Mouse (Mus musculus) limb, embryonic 10.5 days (tissue): ENCODE data around the gene Btk. TPM values are rescaled to one million over a fixed set of nuclear protein-coding genes. Genes with fewer than 3 reads are reported as not detected.

Source experiments
- DNase-seq: peaks from one replicate; pipeline ENCODE4 v3.0.0-alpha.2; 2017; ENCODE audit warnings: low spot score
- H3K27ac ChIP-seq: fragments of 300-500 bp; sonication (generic); 2 replicates; pipeline ENCODE4 v1.5.1; 2016; ENCODE audit warnings: mild to moderate bottlenecking
- H3K27me3 ChIP-seq: fragments of 300-500 bp; sonication (generic); 2 replicates; pipeline ENCODE4 v1.6.1; 2016; ENCODE audit warnings: low read depth, mild to moderate bottlenecking; ENCODE audit not compliant: poor library complexity, severe bottlenecking
- H3K36me3 ChIP-seq: fragments of 300-500 bp; sonication (generic); 2 replicates; pipeline ENCODE4 v1.6.1; 2016; ENCODE audit warnings: mild to moderate bottlenecking, moderate library complexity
- H3K4me1 ChIP-seq: fragments of 300-500 bp; sonication (generic); 2 replicates; pipeline ENCODE4 v1.6.1; 2016
- H3K4me3 ChIP-seq: fragments of 300-500 bp; sonication (generic); 2 replicates; pipeline ENCODE4 v1.5.1; 2016; ENCODE audit warnings: mild to moderate bottlenecking, moderate library complexity
- H3K9me3 ChIP-seq: fragments of 300-500 bp; sonication (generic); replicated peaks from 2 replicates; pipeline ENCODE4 v1.6.1; 2016; ENCODE audit warnings: mild to moderate bottlenecking
- WGBS: fragments of 180-500 bp; shearing (Covaris S2); methylation state at CpG from one replicate; pipeline ENCODE4 v1.1.7; 2016; 5-methylcytosine and 5-hydroxymethylcytosine counted together
- polyA plus RNA-seq: library from polyadenylated mRNA; unstranded; fragments of >200 nt; fragmentation: Nextera tagmentation; extraction: Ambion mirVana; gene quantifications from 2 replicates; pipeline ENCODE4 v1.2.1, GENCODE M21; 2016

Gene Btk
- polyA plus RNA-seq, result 0.50 and 0.70 TPM in 2 replicates

DNA sequence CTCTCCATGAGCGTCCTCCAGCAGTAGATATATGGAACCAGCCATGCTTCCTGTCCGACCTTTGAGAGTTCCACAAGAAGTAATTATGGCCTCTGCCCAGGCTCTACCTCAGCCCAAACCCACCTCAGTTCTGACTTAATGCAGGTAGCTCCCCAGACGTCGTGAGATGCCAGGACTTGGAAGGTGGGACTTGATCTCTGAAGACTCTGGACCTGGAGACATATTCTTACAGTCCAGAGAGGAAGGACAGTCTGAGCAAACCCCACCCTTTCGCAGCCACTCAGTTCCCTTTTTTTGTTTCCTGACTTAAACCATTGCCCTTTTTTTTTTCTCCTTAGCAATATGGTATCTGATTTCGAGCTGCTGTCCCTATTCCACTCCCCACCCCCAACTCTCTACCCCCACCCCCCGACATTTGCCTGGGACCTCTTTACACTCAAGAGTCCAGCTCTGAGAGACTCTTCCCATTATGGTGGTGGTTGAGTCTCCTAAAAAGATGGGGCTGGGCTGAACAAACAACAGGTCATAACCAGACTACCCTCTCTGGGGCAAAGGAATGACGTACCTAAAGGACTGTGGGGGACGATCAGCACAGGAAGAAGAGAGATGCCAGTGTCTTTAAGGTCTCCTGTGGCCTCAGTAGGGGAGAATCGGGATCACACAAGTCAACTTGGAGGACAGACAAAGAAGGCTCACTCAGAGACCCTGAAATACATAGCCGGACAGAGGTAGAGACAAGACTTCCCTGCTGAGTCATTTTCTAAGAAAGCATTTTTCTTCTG, at the start of gene Btk:
TSS of gene Btk (minus strand) at position 683 of the 782 bp plus-strand sequence.
- H3K27ac ChIP-seq, result no peak within 1 kb of the TSS
- no peak for DNase-seq
- 90% methylated on average over 11 of the region's 11 CpGs for WGBS

DNA sequence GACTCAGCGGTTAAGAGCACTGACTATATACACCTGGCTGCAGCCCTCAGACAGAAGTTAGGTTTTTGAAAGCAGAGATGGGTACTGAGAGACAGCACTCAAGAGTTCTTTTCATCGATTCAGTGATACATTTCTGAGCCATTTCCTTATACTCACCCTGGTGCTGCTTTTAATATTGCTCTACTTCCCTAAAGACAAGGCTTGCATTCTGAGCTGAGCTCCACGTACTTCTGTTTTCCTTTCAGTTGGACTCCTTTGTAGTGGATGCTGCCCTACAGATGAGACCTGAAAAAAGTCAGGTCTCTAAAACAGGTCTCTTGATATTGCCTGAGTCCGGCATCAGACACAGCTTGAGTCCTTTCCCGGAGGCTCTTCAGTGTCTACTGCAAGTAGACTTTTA, 49.3 kb upstream of the Btk start:
- Histone ChIP-seq H3K4me3 (no peak overlapping the region), H3K36me3 (no peaks in the 10 kb centered on the region), H3K27me3 (peaks cover 54% of the 10 kb centered on the region; the same call in 1 of the 2 replicates), H3K27ac (no peak overlapping the region), H3K9me3 (no peaks in the 10 kb centered on the region), H3K4me1 (no peaks in the 10 kb centered on the region)
- DNase-seq, result no peak
- WGBS, result 92% methylated on average over 5 of the region's 5 CpGs

More for the DNA sequence above, at the start of gene Btk:
- peaks cover 58% of the 10 kb centered on the region for H3K27me3 ChIP-seq
- no peaks in the 10 kb centered on the region for H3K9me3 ChIP-seq
- no peaks in the 10 kb centered on the region for H3K4me1 ChIP-seq
- H3K4me3 ChIP-seq, result no peak within 1 kb of the TSS
- H3K36me3 ChIP-seq, result peaks cover 10% of the 10 kb centered on the region

DNA sequence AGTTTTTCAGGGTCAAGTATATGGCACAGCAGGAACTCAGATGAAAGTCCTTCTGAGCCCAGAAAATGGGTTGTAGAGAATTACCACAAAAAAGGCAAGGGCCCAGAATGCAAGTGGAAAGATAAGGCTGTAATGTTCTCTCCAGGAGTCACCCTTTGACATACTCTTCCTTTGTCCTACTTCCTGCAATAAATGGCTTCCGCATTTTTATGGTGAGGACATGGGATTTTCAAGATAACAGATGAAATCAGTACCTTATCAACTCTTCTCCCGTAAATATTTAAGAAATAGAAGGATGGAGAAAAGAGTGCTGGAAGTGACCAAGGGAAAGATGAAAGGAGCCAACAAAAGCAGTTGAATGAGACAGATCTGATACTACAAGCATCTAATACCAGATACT, 44.8 kb upstream of the Btk start:
- no peaks in the 10 kb centered on the region for H3K4me1 ChIP-seq
- WGBS, result 79% methylated on average over 2 of the region's 2 CpGs
- H3K36me3 ChIP-seq, result no peaks in the 10 kb centered on the region
- no peaks in the 10 kb centered on the region for H3K9me3 ChIP-seq
- H3K4me3 ChIP-seq, result no peak overlapping the region
- peaks cover 51% of the 10 kb centered on the region; the same call in 1 of the 2 replicates for H3K27me3 ChIP-seq
- no peak overlapping the region for H3K27ac ChIP-seq
- no peak for DNase-seq

DNA sequence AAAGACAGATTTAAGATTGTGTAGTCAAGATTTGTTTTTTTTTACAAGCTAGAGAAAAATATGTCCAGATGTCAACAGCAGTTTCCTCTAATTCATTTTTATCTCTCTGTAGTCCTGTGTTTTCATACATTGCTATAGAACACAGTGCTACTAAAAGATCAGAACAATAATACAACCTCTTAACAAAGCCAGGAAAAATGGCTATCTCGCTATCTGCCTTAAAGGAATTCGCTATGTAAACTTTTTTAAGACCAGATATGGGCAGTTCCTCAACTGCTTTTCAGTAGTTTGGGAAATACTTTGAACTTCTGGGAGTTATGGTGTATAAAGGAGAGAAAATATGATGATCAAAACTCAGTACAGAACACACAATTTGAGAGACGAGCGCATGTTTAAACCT, 40.0 kb upstream of the Btk start:
- WGBS, result 91% methylated on average over 4 of the region's 4 CpGs
- Histone ChIP-seq H3K27ac (no peak overlapping the region), H3K27me3 (peaks cover 74% of the 10 kb centered on the region), H3K9me3 (no peaks in the 10 kb centered on the region), H3K4me3 (no peak overlapping the region), H3K36me3 (no peaks in the 10 kb centered on the region), H3K4me1 (no peaks in the 10 kb centered on the region)
- DNase-seq, result no peak

DNA sequence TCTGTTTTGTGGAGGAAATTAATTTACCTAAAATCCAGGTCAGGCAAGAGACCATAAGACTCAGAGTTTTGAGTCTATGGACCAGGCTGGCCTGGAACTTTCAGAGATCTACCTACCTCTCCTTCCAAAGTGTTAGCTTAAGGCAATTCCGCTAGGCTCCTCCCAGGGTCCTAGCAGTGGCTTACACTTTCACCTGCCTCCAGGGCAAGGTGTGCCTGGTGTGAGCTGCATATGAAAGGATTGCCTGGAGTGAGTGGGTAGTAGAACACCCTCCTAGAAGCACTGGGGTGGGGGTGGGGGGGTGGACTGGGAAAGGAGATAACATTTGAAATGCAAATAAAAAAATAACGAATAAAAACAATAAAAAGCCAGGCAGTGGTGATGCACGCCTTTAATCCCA, 38.3 kb upstream of the Btk start:
- Histone ChIP-seq H3K4me3 (no peak overlapping the region), H3K4me1 (no peaks in the 10 kb centered on the region), H3K27ac (no peak overlapping the region), H3K9me3 (no peaks in the 10 kb centered on the region), H3K27me3 (peaks cover 75% of the 10 kb centered on the region), H3K36me3 (no peaks in the 10 kb centered on the region)
- 82% methylated on average over 3 of the region's 3 CpGs for WGBS
- no peak for DNase-seq

DNA sequence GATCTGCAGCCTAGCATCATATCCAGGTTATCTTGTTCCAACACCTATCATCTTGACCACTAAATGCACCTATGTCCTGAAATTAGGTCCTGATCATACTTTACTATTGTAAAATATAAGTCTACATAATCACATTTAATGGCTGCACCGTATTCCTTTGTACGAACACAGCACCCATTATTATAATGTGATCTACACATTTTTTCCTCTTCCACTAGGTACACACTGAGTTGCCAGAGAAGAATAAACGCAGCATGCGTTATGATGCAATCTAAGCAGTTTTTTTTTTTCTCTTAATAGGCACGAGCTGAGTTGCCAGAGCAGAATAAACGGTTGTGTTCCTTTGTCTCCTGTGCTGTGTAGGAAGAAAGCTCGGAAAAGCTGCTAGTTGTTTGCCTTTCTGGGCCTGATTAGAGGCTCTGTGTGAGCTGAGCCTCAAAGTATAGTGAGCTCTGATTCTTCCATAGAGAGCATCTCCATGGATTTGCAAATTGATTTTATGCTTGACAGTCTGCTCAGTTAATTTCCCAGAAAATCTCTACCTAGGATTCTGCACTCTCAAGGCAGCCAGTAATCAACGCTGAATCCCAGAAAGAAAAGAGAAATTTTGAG, 37.0 kb upstream of the Btk start:
- Histone ChIP-seq H3K36me3 (no peaks in the 10 kb centered on the region), H3K27me3 (peaks cover 68% of the 10 kb centered on the region), H3K4me3 (no peak overlapping the region), H3K4me1 (no peaks in the 10 kb centered on the region), H3K27ac (no peak overlapping the region), H3K9me3 (no peaks in the 10 kb centered on the region)
- 75% methylated on average over 8 of the region's 8 CpGs for WGBS
- DNase-seq, result no peak

DNA sequence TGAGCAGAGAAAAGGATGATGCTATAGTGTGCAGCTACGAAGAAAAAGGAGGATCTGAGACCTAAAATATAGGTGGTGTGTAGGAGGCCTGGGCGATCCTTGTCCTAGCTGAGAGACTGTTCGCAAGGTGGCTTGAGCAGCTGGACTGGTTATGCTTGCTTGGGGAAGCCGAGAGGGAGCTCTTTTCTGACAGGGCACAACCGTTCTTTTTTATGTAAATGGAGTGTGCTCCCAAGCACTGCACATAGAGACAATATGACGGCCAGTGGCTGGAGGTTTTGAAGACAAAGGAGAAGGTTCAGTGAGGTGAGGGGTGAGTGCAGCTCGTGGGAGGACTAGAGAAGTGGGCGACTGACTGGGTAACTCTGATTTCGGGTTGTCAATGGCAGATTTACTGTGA, 36.3 kb upstream of the Btk start:
- H3K9me3 ChIP-seq, result no peaks in the 10 kb centered on the region
- no peaks in the 10 kb centered on the region for H3K4me1 ChIP-seq
- no peak for DNase-seq
- H3K27ac ChIP-seq, result no peak overlapping the region
- H3K27me3 ChIP-seq, result peaks cover 67% of the 10 kb centered on the region
- no peaks in the 10 kb centered on the region for H3K36me3 ChIP-seq
- WGBS, result 71% methylated on average over 9 of the region's 9 CpGs
- H3K4me3 ChIP-seq, result no peak overlapping the region

DNA sequence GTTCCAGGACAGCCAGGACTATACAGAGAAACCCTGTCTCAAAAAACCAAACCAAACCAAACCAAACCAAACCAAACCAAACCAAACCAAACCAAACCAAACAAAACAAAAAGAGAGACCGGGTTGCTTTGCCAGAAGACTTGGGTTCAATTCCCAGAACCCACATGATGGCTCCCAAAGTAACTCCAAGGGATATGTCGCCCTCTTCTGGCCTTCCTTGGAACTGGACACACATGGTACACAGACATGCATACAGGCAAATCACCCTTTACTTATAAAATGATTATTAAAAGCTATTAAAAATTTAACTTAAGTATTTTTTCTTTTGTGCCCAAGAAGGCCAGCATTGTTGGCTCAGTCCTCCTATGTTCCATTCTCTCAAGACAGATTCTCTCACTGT, 30.9 kb upstream of the Btk start:
- 58% methylated on average over 2 of the region's 2 CpGs for WGBS

DNA sequence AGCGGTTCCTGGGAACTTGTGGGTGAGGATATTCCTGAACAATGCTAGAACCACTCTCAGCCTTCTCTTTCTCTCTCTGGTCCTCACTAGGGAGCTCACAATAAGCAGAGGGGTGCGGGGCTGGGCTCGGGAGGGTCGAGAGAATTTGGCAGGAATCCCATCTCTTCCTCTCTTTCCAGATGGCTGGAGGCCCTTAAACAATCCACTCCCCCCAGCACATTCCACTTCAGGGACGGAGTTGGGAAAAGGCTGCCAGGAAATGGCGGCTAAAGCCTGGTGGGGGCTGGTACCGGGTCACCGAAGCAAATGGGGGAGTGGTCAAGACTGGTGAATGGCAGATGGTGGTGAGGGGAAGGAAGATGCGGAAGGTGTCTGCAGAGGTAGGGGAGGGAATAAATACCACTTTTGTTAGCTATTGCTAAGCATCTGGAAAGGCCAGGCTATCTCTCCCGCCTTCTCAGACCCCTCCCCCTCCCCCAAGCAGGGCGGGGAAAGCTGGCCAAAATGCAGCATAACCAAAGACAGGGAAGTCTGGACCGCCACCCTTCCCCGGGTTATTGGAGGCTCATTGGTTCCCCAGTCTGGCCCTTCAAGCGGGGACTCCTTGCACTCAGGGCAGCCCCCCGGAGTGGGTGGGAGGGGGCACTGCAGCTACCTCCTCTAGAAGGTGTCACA, 29.1 kb upstream of the Btk start:
- peak; percentile 73 for DNase-seq
- Histone ChIP-seq H3K9me3 (no peaks in the 10 kb centered on the region), H3K27me3 (peaks cover 43% of the 10 kb centered on the region), H3K4me3 (peak overlapping the region; percentile 39), H3K36me3 (no peaks in the 10 kb centered on the region; the same call in none of the 2 replicates), H3K27ac (peak overlapping the region; percentile 88), H3K4me1 (no peaks in the 10 kb centered on the region)
- WGBS, result 12% methylated on average over 12 of the region's 15 CpGs

More for the DNA sequence above, 30.9 kb upstream of the Btk start:
- Histone ChIP-seq H3K4me3 (no peak overlapping the region), H3K9me3 (no peaks in the 10 kb centered on the region), H3K27me3 (peaks cover 47% of the 10 kb centered on the region), H3K27ac (no peak overlapping the region), H3K36me3 (no peaks in the 10 kb centered on the region), H3K4me1 (no peaks in the 10 kb centered on the region)
- DNase-seq, result no peak

DNA sequence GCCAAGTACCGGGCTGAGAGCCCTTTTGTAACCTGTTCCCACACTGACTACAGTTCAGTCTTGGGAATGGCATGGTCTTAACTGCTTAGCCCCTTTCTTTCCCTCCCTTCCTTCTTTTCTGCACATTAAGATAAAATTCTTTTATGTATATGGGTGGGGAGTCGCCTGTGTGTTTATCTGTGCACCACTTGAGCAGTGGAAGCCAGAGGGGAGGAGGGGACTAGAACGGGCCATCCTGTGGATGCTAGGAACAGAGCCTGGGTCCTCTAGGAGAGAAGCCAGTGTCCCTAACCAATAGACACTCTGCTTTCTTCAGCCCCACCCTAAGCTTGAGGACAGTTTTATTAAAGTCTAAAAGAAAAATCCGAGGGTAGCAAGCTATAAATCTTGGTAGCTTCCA, 27.6 kb upstream of the Btk start:
- H3K27ac ChIP-seq, result no peak overlapping the region
- no peaks in the 10 kb centered on the region; the same call in none of the 2 replicates for H3K36me3 ChIP-seq
- H3K4me3 ChIP-seq, result no peak overlapping the region
- no peak for DNase-seq
- H3K9me3 ChIP-seq, result no peaks in the 10 kb centered on the region
- H3K4me1 ChIP-seq, result no peaks in the 10 kb centered on the region
- 85% methylated on average over 4 of the region's 4 CpGs for WGBS
- H3K27me3 ChIP-seq, result peaks cover 36% of the 10 kb centered on the region

DNA sequence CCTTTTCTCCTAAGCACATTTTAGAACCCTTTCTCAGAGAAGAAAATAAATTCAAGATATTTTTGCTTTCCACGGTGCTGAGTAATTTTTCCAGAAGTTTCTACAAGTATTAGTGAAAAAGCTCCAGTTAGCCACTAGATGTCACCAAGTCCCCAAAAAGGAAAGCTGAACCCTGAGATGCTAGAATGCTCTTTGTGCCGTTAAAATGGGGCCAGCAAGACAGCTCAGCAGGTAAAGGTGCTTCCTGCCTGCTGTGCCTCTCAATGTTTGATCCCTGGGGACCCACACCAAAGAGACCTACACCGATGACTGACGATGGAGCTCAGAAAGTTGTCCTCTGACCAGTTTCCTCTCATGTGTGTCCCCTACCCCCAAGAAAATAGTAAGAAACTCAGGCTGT, 26.1 kb upstream of the Btk start:
- WGBS, result 46% methylated on average over 4 of the region's 4 CpGs
- H3K4me1 ChIP-seq, result no peaks in the 10 kb centered on the region
- H3K27me3 ChIP-seq, result peaks cover 36% of the 10 kb centered on the region
- no peaks in the 10 kb centered on the region; the same call in none of the 2 replicates for H3K36me3 ChIP-seq
- no peak overlapping the region for H3K4me3 ChIP-seq
- H3K27ac ChIP-seq, result no peak overlapping the region; the same call in 1 of the 2 replicates
- H3K9me3 ChIP-seq, result no peaks in the 10 kb centered on the region
- no peak for DNase-seq

DNA sequence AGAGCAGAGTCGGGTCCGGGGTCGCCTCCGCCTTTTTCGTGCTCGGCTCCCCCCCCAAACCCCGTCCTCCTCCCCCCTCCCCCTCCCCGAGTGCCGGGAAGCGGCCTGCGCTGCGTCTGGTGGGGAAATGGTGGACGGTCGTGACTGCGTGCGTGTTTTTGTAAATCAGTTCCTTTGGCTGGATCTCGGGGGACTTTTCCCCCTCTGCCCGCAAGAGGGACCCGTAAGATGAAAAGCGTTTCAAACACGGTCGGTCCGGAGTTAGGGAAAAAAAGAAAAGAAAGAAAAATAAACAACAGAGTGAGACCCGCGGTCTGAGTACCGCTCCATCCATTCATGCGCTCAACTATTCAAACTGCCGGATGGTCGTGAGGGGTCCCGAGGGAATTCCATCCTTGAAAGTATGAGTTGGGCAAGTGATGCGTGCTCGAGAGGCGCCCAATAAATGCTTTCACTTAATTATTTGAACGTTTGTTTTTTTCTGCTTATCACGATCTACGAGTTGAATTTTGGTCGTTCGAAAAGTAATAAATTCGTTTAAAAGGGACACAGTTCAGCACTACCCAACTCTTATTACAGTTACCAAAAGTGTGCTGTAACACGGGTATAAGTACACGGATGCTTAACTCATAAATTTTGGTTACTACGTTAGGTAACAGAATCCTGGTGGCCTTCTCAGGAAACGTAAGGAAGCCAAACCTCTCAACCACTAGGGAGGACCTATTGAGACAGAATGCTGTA, 18.2 kb upstream of the Btk start:
- Histone ChIP-seq H3K4me3 (peak overlapping the region; percentile 62), H3K27me3 (peaks cover 30% of the 10 kb centered on the region), H3K36me3 (peaks cover 8% of the 10 kb centered on the region), H3K4me1 (0 out of 2 replicates have a peak, but pooled peaks cover 6% of the 10 kb centered on the region), H3K27ac (peak overlapping the region; percentile 90), H3K9me3 (no peaks in the 10 kb centered on the region)
- WGBS, result 10% methylated on average over 43 of the region's 43 CpGs
- no peak for DNase-seq
